ENCODE assay signal across 9 mouse cellular contexts in genomic region chr8:95331156-95331719, GRCm38 (mm10). TPM values are rescaled to one million over a fixed set of nuclear protein-coding genes. Genes with fewer than 3 reads are reported as not detected.
A peak's percentile ranks its signal among the peaks of the same experiment; 100 is the strongest.
DNase-seq lines count a peak whose midpoint lies in the region; ATAC-seq and TF ChIP-seq lines count a peak whose summit lies in the region.
"Had no signal": no experiment of that assay in that cellular context is flagged by ENCODE, and none has a peak within 500 bp of the region (broad histone marks: within the 10 kb centered on the region; RNA-seq: fewer than 3 reads in every experiment).

No protein-coding gene starts in this region.

- H3K36me3 ChIP-seq in neural tube, embryonic 11.5 days (ENCODE audit: control insufficient read depth, insufficient read depth, low read length), result peaks cover 26% of the 10 kb centered on the region
- H3K36me3 ChIP-seq in heart, embryonic 16.5 days (ENCODE audit: control insufficient read depth, insufficient read depth), result peaks cover 40% of the 10 kb centered on the region
- peaks cover 54% of the 10 kb centered on the region for H3K36me3 ChIP-seq in liver, embryonic 12.5 days
- peaks cover 20% of the 10 kb centered on the region for H3K36me3 ChIP-seq in myocyte (ENCODE audit: control insufficient read depth, insufficient read depth)

- no peak for TF ChIP-seq POLR2A in myocyte (IDR thresholded peaks at IDR 0.05; ENCODE audit: insufficient read length, low read depth)

- H3K9me3 ChIP-seq in neural tube, embryonic 11.5 days (ENCODE audit: control insufficient read depth, low read length), result no peaks in the 10 kb centered on the region
- peaks cover 3% of the 10 kb centered on the region; the same call in 1 of the 2 replicates for H3K9me3 ChIP-seq in heart, embryonic 16.5 days (replicated peaks; ENCODE audit: control insufficient read depth, low read length)
- H3K9me3 ChIP-seq in liver, embryonic 12.5 days (replicated peaks), result no peaks in the 10 kb centered on the region

- H3K27me3 ChIP-seq in neural tube, embryonic 11.5 days (ENCODE audit: control insufficient read depth, insufficient read depth, low read length), result no peaks in the 10 kb centered on the region
- no peaks in the 10 kb centered on the region for H3K27me3 ChIP-seq in heart, embryonic 16.5 days (ENCODE audit: control insufficient read depth, insufficient read depth, low read length)
- H3K27me3 ChIP-seq in liver, embryonic 12.5 days (replicated peaks), result no peaks in the 10 kb centered on the region
- no peaks in the 10 kb centered on the region for H3K27me3 ChIP-seq in myocyte (ENCODE audit: control insufficient read depth, insufficient read depth, insufficient read length)

- peak overlapping the region; percentile 92 for H3K27ac ChIP-seq in neural tube, embryonic 11.5 days (ENCODE audit: low read depth, low read length)
- H3K27ac ChIP-seq in heart, embryonic 16.5 days (ENCODE audit: low read length), result peak overlapping the region; percentile 99
- peak overlapping the region; percentile 97 for H3K27ac ChIP-seq in liver, embryonic 12.5 days

- peak overlapping the region; percentile 73 for H3ac ChIP-seq in myocyte (ENCODE audit: control insufficient read depth, insufficient read length)

- peak; percentile 56 for ATAC-seq in neural tube, embryonic 11.5 days (ENCODE audit: insufficient read depth, low FRiP score, low TSS enrichment)
- ATAC-seq in heart, embryonic 16.5 days (replicated peaks; ENCODE audit: extremely low read depth, insufficient read depth, low FRiP score), result peak; percentile 15; the same call in 1 of the 2 replicates
- peak; percentile 40 for ATAC-seq in liver, embryonic 12.5 days

- H3K4me1 ChIP-seq in neural tube, embryonic 11.5 days (ENCODE audit: control insufficient read depth, insufficient read depth, low read length), result peaks cover 9% of the 10 kb centered on the region
- peaks cover 16% of the 10 kb centered on the region for H3K4me1 ChIP-seq in heart, embryonic 16.5 days (ENCODE audit: control insufficient read depth, insufficient read depth, low read length)
- peaks cover 33% of the 10 kb centered on the region for H3K4me1 ChIP-seq in liver, embryonic 12.5 days

- peaks cover 37% of the 10 kb centered on the region for H3K79me2 ChIP-seq in myocyte (ENCODE audit: control insufficient read depth, insufficient read depth)

- H3K4me2 ChIP-seq in neural tube, embryonic 11.5 days (ENCODE audit: low read depth), result peak overlapping the region; percentile 73
- peak overlapping the region; percentile 90 for H3K4me2 ChIP-seq in heart, embryonic 16.5 days (ENCODE audit: low read depth, low read length)
- H3K4me2 ChIP-seq in liver, embryonic 12.5 days, result peak overlapping the region; percentile 97
- H3K4me2 ChIP-seq in myocyte (ENCODE audit: low read depth), result peak overlapping the region; percentile 88

- DNase-seq in neural tube, embryonic 11.5 days (ENCODE audit: low spot score), result peak; percentile 77
- DNase-seq in neural tube, embryonic 10.5 days (ENCODE audit: extremely low spot score, low spot score), result no peak
- peak; percentile 27 for DNase-seq in c-Kit-positive CD71-positive TER-119-positive erythroid progenitor cells, embryonic 14.5 days (ENCODE audit: low spot score)
- DNase-seq in adrenal gland, adult 18-20 months (ENCODE audit: low spot score in 2 of 2), result no peak
- no peak for DNase-seq in thymus, postnatal 14 days

- peak overlapping the region; percentile 90 for H3K4me3 ChIP-seq in neural tube, embryonic 11.5 days (ENCODE audit: low read depth, low read length)
- H3K4me3 ChIP-seq in heart, embryonic 16.5 days (ENCODE audit: low read length), result peak overlapping the region; percentile 94
- peak overlapping the region; percentile 72 for H3K4me3 ChIP-seq in liver, embryonic 12.5 days
- H3K4me3 ChIP-seq in myocyte, result peak overlapping the region; percentile 78

- under 1% methylated on average over 38 of the region's 38 CpGs for WGBS in neural tube, embryonic 11.5 days
- WGBS in heart, embryonic 16.5 days, result under 1% methylated on average over 38 of the region's 38 CpGs
- WGBS in liver, embryonic 12.5 days (ENCODE audit: insufficient replicate concordance), result 1% methylated on average over 38 of the region's 38 CpGs

- H3K9ac ChIP-seq in neural tube, embryonic 11.5 days (ENCODE audit: low read length), result peak overlapping the region; percentile 97
- H3K9ac ChIP-seq in heart, embryonic 16.5 days (ENCODE audit: low read length), result peak overlapping the region; percentile 98
- H3K9ac ChIP-seq in liver, embryonic 12.5 days, result peak overlapping the region; percentile 74

TF ChIP-seq in myocyte, 11 proteins besides CTCF, POLR2A, EP300 and RAD21:
- TF ChIP-seq MYOD1 (IDR thresholded peaks at IDR 0.05; ENCODE audit: control insufficient read depth in 1 of 3, insufficient read length in 2 of 3, low read depth in 2 of 3) (peak in 2 of 3 experiments; percentile 27 to 44), POLR2AphosphoS2 (IDR thresholded peaks at IDR 0.05; ENCODE audit: insufficient read length, low read depth) (no peak)

RNA-seq across cellular contexts. Expression of gene Zfp319, which starts 0.5 kb away (rescaled TPM):
- 12.7 and 13.4 TPM in 2 replicates for polyA plus RNA-seq in neural tube, embryonic 11.5 days (2014; fragmentation: Nextera tagmentation; extraction: Ambion mirVana)
- 6.4 and 6.6 TPM in 2 replicates for polyA plus RNA-seq in heart, embryonic 16.5 days (2015; fragmentation: Nextera tagmentation; extraction: Ambion mirVana)
- polyA plus RNA-seq in liver, embryonic 12.5 days (2016; fragmentation: Nextera tagmentation; extraction: Ambion mirVana), result 2.2 and 2.3 TPM in 2 replicates
- 7.4 TPM for polyA plus RNA-seq in myocyte (2012; fragmentation: generic; extraction: Trizol)
- 10 to 100 TPM in 1 of 2 experiments, 1 to 10 TPM in 1; 9.4 to 11.0 TPM for total RNA-seq in adrenal gland, adult 18-20 months (2021)

RNA-seq across cellular contexts. Expression of gene Usb1, which starts 0.8 kb away (rescaled TPM):
- polyA plus RNA-seq in neural tube, embryonic 11.5 days (2014; fragmentation: Nextera tagmentation; extraction: Ambion mirVana), result 37.6 and 38.0 TPM in 2 replicates
- 32.4 and 32.8 TPM in 2 replicates for polyA plus RNA-seq in heart, embryonic 16.5 days (2015; fragmentation: Nextera tagmentation; extraction: Ambion mirVana)
- 15.4 and 15.9 TPM in 2 replicates for polyA plus RNA-seq in liver, embryonic 12.5 days (2016; fragmentation: Nextera tagmentation; extraction: Ambion mirVana)
- polyA plus RNA-seq in myocyte (2012; fragmentation: generic; extraction: Trizol), result 42.8 TPM
- total RNA-seq in adrenal gland, adult 18-20 months (2021), result 10 to 100 TPM; 11.6 to 11.9 TPM

RNA-seq across cellular contexts. Expression of gene Mmp15, which starts 20.8 kb away (rescaled TPM):
- polyA plus RNA-seq in neural tube, embryonic 11.5 days (2014; fragmentation: Nextera tagmentation; extraction: Ambion mirVana), result 20.2 and 21.1 TPM in 2 replicates
- polyA plus RNA-seq in heart, embryonic 16.5 days (2015; fragmentation: Nextera tagmentation; extraction: Ambion mirVana), result 30.1 and 39.4 TPM in 2 replicates
- 2.9 TPM in 2 replicates for polyA plus RNA-seq in liver, embryonic 12.5 days (2016; fragmentation: Nextera tagmentation; extraction: Ambion mirVana)
- 45.1 TPM for polyA plus RNA-seq in myocyte (2012; fragmentation: generic; extraction: Trizol)
- 1 to 10 TPM; 5.6 to 8.9 TPM for total RNA-seq in adrenal gland, adult 18-20 months (2021)

RNA-seq across cellular contexts. Expression of gene Tepp, which starts 20.9 kb away (rescaled TPM):
- not detected in 2 replicates for polyA plus RNA-seq in neural tube, embryonic 11.5 days (2014; fragmentation: Nextera tagmentation; extraction: Ambion mirVana)
- 0.74 TPM in 1 of 2 replicates, not detected in the other for polyA plus RNA-seq in heart, embryonic 16.5 days (2015; fragmentation: Nextera tagmentation; extraction: Ambion mirVana)
- polyA plus RNA-seq in liver, embryonic 12.5 days (2016; fragmentation: Nextera tagmentation; extraction: Ambion mirVana), result not detected in 2 replicates
- not detected for polyA plus RNA-seq in myocyte (2012; fragmentation: generic; extraction: Trizol)
- 1 to 10 TPM in 1 of 2 experiments, under 1 TPM in 1; 0.64 to 1.3 TPM for total RNA-seq in adrenal gland, adult 18-20 months (2021)
- total RNA-seq: heart, adult 18-20 months had no signal

RNA-seq across cellular contexts. Expression of gene Cngb1, which starts 24.9 kb away (rescaled TPM):
- 0.50 and 0.51 TPM in 2 replicates for polyA plus RNA-seq in neural tube, embryonic 11.5 days (2014; fragmentation: Nextera tagmentation; extraction: Ambion mirVana)
- 0.66 and 1.3 TPM in 2 replicates for polyA plus RNA-seq in heart, embryonic 16.5 days (2015; fragmentation: Nextera tagmentation; extraction: Ambion mirVana)
- polyA plus RNA-seq in liver, embryonic 12.5 days (2016; fragmentation: Nextera tagmentation; extraction: Ambion mirVana), result not detected in 2 replicates
- 0.07 TPM for polyA plus RNA-seq in myocyte (2012; fragmentation: generic; extraction: Trizol)
- under 1 TPM; 0.20 to 0.22 TPM for total RNA-seq in adrenal gland, adult 18-20 months (2021)

Comparison
In these comparisons a context has a peak if more than half of its experiments do, and no peak if none do; other contexts are left out.
1. DNase-seq: peak in neural tube, embryonic 11.5 days (single experiment) and c-Kit-positive CD71-positive TER-119-positive erythroid progenitor cells, embryonic 14.5 days (single experiment); none in neural tube, embryonic 10.5 days (single experiment), adrenal gland, adult 18-20 months (0 of 2) and thymus, postnatal 14 days (single experiment).
2. Peak in every context shown above with its lines, with median percentiles within 50 percentile points of each other: ATAC-seq, H3K27ac ChIP-seq, H3K4me2 ChIP-seq, H3K4me3 ChIP-seq and H3K9ac ChIP-seq.